Mouse (Mus musculus): ENCODE measurements around the gene Gm21173. TPM values are rescaled to one million over a fixed set of nuclear protein-coding genes. Genes with fewer than 3 reads are reported as not detected.

The Gm21173 gene
- polyA plus RNA-seq (2017; shearing (Covaris generic)): not detected

DNA sequence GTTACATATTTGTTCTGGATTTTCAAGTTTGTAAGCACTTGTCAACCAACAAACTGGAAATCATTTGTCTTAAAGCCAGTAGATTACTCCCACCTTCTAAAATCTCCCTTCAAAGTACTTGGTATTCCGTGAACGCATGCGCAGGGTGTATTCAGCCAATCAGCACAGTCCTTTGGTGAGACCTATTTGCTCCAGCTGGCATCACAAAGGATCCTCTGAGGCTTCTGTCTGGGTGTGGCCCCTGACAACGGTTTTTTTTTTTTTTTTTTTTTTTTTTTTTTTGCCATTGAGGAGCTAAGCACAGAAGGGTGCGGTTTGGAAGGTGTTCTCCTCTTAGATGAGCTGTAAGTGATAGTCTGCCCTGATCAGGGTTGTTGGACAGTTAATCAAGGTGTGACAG is at the start of gene Gm21173:
Gene Gm21173, plus strand, starts transcription at position 301 of the 400 bp plus-strand sequence.

